Mouse (Mus musculus) kidney, adult 2 months (tissue): ENCODE measurements around the gene Cd244a.

Experiments
- CTCF ChIP-seq: fragments of 200-500 bp; conservative IDR thresholded peaks from 2 replicates; pipeline ENCODE4 v1.5.1; 2011; ENCODE audit warnings: low read depth, mild to moderate bottlenecking, control low read depth, low read length, moderate library complexity, mixed read lengths; ENCODE audit not compliant: insufficient read depth, insufficient read length
- POLR2A ChIP-seq: fragments of 200-500 bp; IDR thresholded peaks from one replicate; pipeline ENCODE4 v1.6.1; 2011; ENCODE audit warnings: low read depth, low read length, control low read depth

DNA sequence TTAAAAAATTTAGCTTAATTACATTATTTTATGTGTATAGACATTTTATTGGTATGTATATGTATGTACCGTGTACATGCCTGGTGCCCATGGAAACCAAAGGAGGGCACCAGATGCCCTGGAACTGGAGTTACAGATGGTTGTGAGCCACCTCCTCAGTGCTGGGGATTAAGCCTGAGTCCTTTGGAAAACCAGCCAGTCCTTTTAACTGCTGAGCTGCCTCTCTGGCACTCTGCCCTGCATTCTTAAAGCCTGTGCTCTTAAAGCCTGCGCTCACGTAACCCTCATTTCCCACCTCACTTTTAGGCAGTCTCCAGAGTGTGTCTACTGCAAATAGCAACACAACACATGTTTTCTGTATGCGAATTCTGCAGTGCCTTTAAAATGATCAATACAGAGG is 71.9 kb downstream of the Cd244a start:
- no peak for TF ChIP-seq POLR2A
- no peak for TF ChIP-seq CTCF
